Mouse (Mus musculus) monocyte, adult 5-6 weeks (primary cell): ENCODE measurements around the gene Alox12e. TPM values are rescaled to one million over a fixed set of nuclear protein-coding genes. Genes with fewer than 3 reads are reported as not detected.
"Not testable (repeated sequence)": the region's sequence is repeated elsewhere in the genome, so short reads cannot be mapped to it uniquely, and the experiment has no call there.

Source experiments
- ATAC-seq: fragments of 153-309, 156-312 bp; replicated peaks from 2 replicates; pipeline ENCODE4 v1.8.0; 2017; ENCODE audit warnings: mild to moderate bottlenecking; ENCODE audit not compliant: low TSS enrichment, insufficient number of reproducible peaks, severe bottlenecking, poor library complexity, low FRiP score
- total RNA-seq: library from RNA; stranded (forward); fragments of 200-1000, 200-491, 200-594 nt; gene quantifications from 3 replicates; pipeline ENCODE4 v1.2.3, GENCODE M21; 2017

The Alox12e gene
- 2.5 TPM in 1 of 3 replicates, not detected in the others for total RNA-seq

DNA sequence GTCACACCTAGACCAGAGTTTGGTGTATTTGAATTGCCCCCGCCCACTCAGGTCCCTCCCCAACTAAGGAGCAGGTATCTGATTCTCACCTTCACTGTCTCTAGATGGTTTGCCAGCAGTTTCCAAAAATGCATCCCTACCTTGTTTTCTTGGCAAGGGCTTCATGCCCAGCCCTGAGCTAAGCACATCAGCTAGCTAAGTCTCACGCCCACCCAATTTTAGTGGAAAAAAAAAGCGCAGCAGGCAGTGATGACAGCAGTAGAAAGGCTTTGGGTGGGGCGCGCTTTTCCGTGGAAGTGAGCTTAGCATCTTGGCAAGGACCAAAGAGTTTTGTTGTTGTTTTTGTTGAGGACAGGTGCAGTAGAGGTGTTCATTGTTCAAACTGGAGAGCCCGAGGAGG, at the start of gene Alox12e:
Gene Alox12e (minus strand): TSS at position 101 of the 400 bp plus-strand sequence.
- ATAC-seq, result no peak

DNA sequence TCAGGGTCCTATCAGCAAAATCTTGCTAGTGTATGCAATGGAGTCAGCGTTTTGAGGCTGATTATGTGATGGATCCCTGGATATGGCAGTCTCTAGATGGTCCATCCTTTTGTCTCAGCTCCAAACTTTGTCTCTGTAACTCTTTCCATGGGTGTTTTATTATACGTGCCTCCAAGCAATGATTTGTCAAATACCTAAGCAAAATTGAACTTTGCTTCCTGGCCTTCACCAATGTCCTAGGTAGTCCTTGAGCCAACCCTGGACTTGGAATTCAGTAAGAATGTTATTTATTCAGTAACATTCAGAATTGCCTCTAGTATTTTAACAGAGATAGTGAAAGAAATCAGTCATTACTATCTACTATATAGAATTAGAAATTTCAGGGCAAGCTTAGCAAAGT, 46.2 kb upstream of the Alox12e start:
- ATAC-seq, result not testable (repeated sequence)

DNA sequence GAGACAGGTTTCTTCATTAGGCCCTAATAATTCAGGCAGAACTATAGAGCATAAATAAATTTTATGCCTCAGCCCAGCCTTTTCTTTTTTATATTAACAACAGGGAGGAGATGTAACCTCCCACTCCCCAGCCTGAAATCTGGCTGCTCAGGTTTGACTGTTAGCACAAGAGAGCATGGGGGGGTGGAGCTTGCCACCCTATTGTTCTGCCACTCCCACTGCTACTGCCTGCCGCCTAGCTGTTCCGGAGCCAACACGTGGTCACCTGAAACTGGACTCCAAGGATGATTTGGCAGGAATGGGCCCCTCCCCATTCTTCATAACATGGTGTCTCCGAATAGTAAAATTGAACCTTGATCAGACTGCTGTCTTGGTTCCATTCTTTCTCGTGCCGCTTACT, 45.3 kb upstream of the Alox12e start:
- ATAC-seq, result not testable (repeated sequence)

DNA sequence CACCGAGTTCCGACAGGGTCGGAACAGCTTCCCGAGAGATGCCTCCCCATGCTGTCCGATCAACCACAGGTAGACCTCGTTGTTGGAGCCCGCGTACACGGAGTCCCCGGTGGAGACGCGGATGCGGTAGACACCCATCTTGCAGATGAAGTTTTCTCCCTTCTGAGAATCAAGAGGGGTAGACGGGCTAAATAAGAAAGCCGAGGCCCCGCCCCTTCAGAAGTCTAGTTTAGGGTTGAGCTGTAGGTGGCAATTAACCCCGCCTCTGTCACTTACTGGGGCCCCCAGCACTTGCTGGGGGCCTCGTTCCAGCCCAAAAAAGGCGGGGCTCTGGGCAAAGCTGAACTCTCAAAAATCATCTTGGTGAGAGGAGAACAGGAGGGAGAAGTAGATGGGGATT, 29.4 kb upstream of the Alox12e start, which contains the start of gene Alox15:
Gene Alox15 (minus strand): TSS at position 164 of the 400 bp plus-strand sequence.
- no peak for ATAC-seq

DNA sequence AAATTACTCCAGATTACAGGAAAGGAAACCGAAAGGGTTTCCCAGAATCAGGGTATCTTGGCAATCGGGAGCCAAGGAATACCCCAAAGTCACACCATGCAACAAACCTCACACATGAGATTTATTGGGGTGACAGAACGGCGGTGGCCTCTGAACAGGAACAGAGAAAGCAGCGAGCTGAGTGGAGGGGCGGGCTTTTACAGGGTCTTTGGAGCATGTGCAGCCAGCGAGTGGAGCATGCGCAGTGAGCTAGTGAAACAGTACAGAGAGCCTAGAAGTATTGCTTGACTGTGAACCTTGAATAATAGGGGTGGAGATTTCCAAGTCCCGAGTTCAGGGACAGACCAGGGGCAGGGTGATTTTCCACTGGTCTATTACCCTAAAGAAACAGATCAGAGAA, 26.2 kb upstream of the Alox12e start:
- ATAC-seq, result no peak

DNA sequence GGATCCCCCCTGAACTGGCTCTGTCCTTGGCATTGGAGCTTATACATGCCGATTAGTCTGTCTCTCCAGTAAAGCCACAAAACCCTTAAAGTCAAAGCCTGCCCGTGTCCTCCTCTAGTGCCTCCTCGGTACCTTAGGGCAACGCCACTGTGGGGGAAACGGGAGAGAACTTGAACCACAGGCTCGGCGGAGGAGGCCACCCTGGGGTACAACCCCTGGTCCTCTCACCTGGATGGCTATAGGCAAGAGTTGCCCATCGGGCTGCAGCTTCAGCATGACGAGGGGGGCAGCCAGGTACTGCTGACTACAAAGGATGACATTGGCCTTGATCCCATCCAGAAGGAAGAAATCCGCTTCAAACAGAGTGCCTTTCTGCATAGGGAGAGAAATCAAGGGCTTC, 25.4 kb upstream of the Alox12e start:
- ATAC-seq, result no peak

DNA sequence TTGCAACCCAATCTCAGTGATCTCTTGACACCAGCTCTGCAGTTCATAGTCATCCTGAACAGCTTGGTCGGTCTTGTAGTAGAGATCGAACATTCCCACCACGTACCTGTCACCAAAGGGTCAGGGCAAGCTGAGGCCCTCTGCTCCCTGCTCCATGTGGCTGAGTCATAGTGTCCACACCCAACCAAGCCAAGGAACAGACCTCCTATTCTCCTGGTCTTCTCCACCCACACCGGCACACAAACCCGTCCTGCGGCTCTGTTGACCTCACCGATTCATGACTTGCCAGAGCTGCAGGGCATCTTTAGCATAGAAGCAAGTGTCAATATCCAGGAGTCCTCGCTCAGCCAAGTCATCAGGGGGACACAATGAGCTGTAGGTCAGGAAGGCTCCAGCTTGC, 23.1 kb upstream of the Alox12e start:
- no peak for ATAC-seq

DNA sequence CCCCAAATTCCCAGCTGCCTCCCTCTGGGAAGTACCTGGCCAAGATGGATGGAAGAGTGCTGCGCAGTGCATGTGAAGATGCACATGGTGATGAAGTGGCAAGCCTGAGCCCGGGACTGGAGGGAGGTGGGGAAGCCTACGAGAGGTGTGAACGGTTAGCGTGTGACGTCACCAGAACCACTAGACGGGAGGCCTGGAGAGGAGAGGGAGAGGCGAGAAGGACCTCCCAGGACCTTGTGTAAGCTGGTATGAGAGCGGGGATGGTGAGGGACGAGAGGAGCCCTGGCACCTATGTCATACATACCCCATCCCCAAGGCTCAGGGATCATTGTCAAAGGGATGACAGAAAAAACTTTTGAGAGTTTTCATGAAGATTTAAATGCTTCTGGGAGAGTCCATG, 22.6 kb upstream of the Alox12e start:
- no peak for ATAC-seq

DNA sequence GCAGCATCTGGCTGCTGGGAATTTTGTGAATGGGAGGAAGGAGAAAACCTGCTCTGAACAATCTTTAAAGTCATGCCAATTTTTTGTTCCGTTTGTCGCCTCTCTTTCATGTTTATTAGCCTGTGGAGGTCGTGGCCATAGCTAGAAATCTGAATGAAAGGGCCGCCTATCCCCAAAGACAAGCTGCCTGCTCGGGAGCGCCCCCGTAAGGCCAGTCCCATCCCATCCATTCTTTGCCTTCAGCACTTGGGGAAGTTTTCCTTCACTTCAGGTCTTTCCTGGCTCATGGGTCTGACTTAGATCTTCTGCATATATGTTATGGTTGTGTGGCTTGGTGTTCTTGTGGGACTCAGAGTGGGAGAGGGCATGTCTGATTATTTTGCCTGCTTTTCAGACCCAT, 17.1 kb upstream of the Alox12e start:
- no peak for ATAC-seq

DNA sequence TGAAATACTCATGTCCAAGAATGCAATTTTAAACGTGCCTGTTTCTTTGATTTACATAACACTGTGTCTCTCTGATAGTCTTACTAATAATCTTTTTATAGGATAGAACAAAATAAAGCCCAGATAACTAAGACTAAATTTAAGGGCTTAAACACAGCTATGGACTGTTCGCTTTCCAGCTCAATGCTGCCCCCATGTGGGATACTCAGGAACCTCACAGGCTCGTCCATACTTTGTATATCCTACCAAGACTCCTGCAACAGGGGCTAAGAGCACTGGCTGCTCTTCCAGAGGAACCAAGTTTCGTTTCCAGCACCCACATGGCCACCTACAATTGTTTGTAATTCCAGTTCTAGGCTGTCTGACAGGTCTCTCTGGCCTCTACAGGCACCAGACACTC, 12.0 kb upstream of the Alox12e start:
- peak; percentile 63; the same call in 1 of the 2 replicates for ATAC-seq

DNA sequence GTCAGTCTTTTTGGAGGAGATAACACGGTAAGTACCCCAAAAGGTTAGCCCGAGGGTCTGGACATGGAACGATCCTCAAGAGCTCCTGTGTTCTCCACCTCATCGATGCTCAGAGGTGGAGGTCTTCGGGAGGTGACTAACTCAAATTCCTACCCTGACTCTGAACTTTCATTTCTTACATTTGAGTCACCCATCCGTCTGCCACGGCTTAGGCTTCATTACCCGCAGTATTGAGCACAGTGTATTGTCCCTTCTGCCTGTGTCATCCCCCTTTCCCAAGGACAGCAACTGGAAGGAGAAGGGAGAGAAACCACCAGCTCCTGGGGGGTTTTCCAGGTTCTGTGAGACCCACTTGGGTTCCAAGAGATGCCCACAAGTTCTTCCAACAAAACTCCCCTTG, 2.3 kb upstream of the Alox12e start:
- ATAC-seq, result no peak

DNA sequence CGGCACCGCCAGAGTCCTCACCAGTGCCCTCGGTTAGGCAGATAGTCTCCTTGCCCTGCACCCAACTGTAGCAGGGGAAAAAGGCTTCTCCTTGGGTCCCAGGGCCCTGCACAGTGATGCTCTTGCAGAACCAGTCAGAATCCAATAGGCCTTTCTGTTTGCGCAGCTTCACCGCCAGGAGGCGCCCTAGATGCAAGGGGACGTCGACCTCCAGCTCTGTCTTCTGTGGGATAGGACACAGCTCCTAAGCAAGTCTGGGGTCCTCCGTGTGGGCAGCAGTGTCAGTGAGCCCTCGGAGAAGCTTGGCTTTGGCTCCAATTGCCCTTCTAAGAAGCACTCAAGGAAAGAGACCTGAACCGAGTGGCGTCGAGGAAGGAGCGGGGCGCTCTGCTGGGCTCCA, 764 bp downstream of the Alox12e start:
- peak; percentile 43; the same call in 1 of the 2 replicates for ATAC-seq

DNA sequence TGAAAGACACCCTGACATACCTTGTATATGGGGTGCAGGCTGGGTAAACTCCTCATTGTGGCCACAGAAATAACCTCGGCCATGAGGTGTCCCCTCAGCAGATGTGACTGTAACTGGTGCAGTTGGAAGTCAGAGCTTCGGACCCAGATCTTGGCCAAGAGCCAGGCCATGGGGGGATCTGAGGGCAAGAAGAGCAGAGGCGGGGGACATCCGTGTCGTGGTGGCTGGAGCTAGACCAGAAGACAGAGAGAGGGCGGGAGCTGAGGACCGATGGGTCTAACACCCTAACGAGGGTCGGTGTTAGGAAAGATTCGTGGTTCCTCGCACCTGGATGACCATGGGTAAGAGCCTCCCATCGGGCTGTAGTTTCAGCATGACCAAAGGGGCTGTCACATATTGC, 2.8 kb downstream of the Alox12e start:
- ATAC-seq, result no peak

DNA sequence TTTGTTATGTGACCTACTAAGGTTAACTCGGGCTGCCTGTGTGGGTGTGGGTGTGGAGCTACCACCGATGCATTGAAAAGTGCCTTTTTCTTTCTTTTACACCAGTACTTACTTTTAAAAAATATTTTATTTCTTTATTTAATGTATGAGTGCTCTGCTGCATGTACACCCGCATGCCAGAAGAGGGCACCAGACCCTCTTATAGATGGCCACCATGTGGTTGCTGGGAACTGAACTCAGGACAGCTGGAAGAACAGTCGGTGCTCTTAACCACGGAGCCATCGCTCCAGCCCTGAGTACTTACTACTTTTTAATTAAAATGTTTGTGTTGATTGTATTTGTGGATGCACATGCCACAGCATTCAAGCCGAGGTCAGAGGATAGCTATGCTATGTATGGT, 8.6 kb downstream of the Alox12e start:
- ATAC-seq, result no peak

DNA sequence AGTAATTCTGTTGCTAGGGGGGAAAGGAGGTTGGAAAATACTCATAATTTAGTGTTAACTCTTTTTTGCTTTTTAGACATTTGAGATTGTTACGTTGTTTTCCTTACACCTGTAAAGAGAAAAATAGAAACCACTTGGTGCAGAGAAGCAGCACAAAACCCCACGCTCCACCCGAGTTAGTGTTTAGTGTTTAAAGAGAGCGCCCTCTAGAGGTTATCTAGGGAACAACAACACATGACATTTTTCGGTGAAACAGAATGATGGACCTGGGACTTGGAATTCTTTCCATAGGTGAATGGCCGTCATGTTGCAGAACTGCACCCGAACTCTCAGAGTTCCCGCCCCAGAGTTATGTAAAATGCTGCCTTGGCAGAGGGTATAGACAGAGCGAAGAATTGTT, 13.1 kb downstream of the Alox12e start:
- 0 out of 2 replicates have a peak, but pooled peaks have one; percentile 42 for ATAC-seq

DNA sequence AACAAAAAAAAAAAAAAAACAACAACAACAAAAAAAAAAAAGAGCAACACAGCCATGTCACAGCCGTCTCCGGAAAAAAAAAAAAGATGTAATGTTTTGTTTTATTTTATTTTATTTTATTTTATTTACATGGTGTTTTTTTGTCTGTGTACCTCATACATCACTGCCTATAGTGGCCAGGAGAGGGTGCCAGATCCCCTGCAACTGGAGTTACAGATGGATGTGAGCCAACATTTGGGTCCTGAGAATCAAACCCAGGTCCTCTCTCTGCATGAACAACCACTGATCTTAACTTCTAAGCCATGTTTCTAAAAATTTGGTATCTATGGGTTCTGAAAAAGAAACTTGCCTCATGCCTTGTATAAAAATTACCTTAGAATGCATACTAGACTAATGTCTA, 14.1 kb downstream of the Alox12e start:
- no peak for ATAC-seq

DNA sequence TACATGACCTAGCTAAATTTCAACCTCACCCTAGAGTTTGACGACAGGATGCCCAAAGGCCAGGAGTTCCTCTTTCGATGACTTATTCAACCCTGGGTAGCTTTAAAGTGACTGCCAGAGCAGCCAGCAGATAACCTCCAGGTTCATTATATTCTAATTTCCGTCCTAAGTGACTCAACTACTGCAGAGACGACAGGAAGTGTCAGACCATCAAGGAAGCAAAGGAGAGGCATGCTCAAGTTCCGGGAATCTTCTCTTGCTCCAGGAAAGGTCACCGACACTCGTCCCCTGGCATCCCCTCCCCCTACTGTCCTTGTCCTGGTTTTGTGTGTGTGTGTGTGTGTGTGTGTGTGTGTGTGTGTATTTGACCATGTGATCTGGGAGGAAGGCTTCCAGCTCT, 16.3 kb downstream of the Alox12e start:
- ATAC-seq, result peak; percentile 86

DNA sequence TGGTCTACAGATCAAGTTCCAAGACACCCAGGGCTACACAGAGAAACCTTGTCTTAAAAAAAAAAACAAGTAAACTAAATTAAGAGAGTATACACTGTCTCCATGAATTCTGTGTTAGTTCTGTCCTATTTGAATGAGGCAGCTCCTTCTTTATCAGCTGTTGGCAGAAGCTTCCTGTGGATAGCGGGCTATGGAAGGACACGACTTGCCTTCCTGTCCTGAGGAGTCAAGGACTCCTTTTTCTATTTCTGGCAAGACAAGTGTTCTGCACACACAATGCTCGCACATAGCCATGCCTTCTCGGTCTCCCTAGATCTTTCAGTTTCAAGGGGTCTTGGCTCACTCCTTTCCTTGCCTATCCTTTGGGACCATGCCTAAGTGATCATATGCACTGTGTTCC, 20.1 kb downstream of the Alox12e start:
- no peak for ATAC-seq

DNA sequence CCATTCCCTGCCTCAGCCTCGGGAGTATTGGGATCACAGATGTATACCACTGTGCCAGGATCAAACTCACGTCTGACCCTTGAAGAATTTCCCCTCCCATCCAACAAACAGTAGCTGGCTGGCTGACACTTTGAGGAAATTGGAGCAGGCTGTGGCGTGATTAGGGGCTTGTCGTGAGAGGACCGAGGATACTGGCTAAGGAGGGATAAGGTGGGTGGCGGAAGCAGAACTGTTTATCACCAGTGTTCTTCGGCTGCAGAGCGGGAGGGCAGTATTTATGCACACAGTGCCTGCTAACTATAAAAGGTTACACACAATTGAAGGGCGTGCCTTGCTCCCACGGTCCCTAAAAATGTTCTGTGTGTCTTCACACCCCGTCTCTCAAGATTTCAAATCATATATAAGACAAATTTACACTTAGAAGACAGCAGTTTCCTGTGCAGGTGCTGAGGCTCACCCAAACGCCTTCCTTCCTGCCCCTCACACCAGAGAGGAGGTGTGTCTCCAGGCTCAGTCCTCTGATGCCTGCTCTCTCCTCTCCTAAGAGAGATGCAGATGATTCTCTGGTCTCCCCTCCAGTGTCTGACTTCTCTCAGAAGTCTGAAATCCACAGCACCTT, 24.5 kb downstream of the Alox12e start:
- ATAC-seq, result no peak

DNA sequence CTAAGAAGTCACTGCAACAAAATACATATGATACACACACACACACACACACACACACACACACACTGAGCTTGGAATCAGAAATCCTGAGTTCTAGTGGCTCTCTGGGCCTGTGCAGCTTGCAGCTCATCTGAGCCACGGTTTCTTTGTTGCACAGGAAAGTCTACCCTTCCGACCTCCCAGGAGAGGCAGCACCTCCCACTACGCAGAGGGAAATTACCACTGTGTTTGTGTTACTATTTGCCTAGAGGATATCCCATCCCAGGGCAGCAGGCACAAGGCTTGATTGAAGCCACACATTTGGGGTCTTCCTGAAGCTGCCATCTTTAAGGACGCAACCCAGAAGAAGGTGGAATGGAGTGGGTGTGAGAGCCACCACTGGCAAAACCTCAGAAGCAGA, 25.0 kb downstream of the Alox12e start:
- no peak for ATAC-seq

DNA sequence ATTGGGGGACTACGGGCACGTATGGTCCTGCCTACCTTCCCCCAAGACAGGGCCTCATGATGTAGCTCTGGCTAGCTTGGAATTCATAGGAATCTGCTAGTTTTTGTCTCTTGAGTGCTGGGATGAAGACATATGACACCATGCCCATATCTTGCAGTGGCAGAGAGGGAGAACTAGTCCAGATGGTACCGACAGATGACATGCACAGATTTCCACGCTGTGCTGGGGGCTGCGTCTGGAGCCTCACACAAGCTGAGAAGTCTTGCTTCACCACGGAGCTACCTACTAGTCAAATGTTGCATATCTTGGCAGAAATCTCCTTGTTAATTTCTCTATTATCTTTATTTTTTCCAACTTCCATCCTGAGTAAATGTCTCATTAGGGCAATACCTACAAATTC, 28.5 kb downstream of the Alox12e start:
- ATAC-seq, result no peak
